Mouse (Mus musculus) forebrain, postnatal 0 days (tissue): ENCODE results near the gene G3bp2. TPM values are rescaled to one million over a fixed set of nuclear protein-coding genes. Genes with fewer than 3 reads are reported as not detected.

Experiments used
- ATAC-seq: fragments of 200-750 bp; cut with Nextera tagmentation; 2 replicates; pipeline ENCODE4 v1.8.0; 2017; ENCODE audit warnings: mild to moderate bottlenecking, moderate library complexity
- DNase-seq: peaks from one replicate; pipeline ENCODE4 v3.0.0-alpha.2; 2015
- H3K27ac ChIP-seq: fragments of 300-500 bp; sonication (generic); 2 replicates; pipeline ENCODE4 v1.5.1; 2014; ENCODE audit warnings: low read depth, mild to moderate bottlenecking, antibody characterized with exemption, low read length, moderate library complexity, mixed read lengths
- H3K27me3 ChIP-seq: fragments of 300-500 bp; sonication (generic); 2 replicates; pipeline ENCODE4 v1.6.1; 2014; ENCODE audit warnings: mild to moderate bottlenecking, low read length, mixed read lengths; ENCODE audit not compliant: insufficient read depth
- H3K36me3 ChIP-seq: fragments of 300-500 bp; sonication (generic); 2 replicates; pipeline ENCODE4 v1.6.1; 2014; ENCODE audit warnings: mild to moderate bottlenecking, moderate library complexity; ENCODE audit not compliant: insufficient read depth
- H3K4me1 ChIP-seq: fragments of 300-500 bp; sonication (generic); 2 replicates; pipeline ENCODE4 v1.6.1; 2014; ENCODE audit warnings: antibody characterized with exemption; ENCODE audit not compliant: insufficient read depth
- H3K4me2 ChIP-seq: fragments of 300-500 bp; sonication (generic); 2 replicates; pipeline ENCODE4 v1.6.1; 2014; ENCODE audit warnings: low read depth, mild to moderate bottlenecking, moderate library complexity
- H3K4me3 ChIP-seq: fragments of 300-500 bp; sonication (generic); 2 replicates; pipeline ENCODE4 v1.5.1; 2014; ENCODE audit warnings: low read depth, low read length, mixed read lengths
- H3K9ac ChIP-seq: fragments of 300-500 bp; sonication (generic); 2 replicates; pipeline ENCODE4 v1.6.1; 2014; ENCODE audit warnings: mild to moderate bottlenecking
- H3K9me3 ChIP-seq: fragments of 300-500 bp; sonication (generic); 2 replicates; pipeline ENCODE4 v1.6.1; 2016; ENCODE audit warnings: low read length
- CTCF ChIP-seq: sonication (generic); IDR thresholded peaks from 2 replicates; pipeline ENCODE4 v1.5.1; 2016; ENCODE audit warnings: antibody characterized with exemption, control low read depth, low read depth
- WGBS: fragments of 180-500 bp; shearing (Covaris S2); extraction: QIAGEN DNeasy Blood & Tissue Kit; methylation state at CpG from one replicate; pipeline ENCODE4 v1.1.7; 2014; 5-methylcytosine and 5-hydroxymethylcytosine counted together
- polyA plus RNA-seq: library from polyadenylated mRNA; unstranded; fragments of >200 nt; fragmentation: Nextera tagmentation; extraction: Ambion mirVana; gene quantifications from 2 replicates; pipeline ENCODE4 v1.2.1, GENCODE M21; 2015
- total RNA-seq: library from RNA; depleted of rRNA; stranded (reverse); fragments of >200 nt; gene quantifications from 2 replicates; pipeline ENCODE4 v1.2.3, GENCODE M21; 2014

The G3bp2 gene
- total and polyA plus RNA-seq, 2 experiments from 2014 or later = 221 to 315 TPM

DNA sequence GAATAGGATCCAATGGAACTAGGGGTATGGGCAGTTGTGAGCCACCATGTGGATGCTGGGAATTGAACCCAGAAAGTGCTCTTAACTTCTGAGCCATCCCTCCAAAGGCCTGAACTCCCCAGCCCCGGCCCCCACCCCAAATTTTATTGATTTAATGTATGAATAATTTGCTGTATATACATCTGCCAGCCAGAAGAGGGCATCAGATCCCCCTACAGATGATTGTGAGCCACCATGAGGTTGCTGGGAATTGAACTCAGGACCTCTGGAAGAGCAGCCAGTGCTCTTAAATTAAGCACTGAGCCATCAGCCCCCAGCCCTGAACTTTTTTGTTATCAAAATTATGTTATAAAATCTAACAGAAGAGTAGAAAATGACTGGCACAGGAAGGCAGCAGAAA, 7.2 kb downstream of the G3bp2 start:
- Histone ChIP-seq H3K4me3 (no peak overlapping the region), H3K36me3 (peaks cover 6% of the 10 kb centered on the region; the same call in 1 of the 2 replicates), H3K9me3 (no peaks in the 10 kb centered on the region), H3K27ac (no peak overlapping the region), H3K4me2 (no peak overlapping the region), H3K4me1 (0 out of 2 replicates have a peak, but pooled peaks cover 1% of the 10 kb centered on the region), H3K27me3 (no peaks in the 10 kb centered on the region), H3K9ac (no peak overlapping the region)
- WGBS = 93% methylated on average over 1 of the region's 1 CpGs
- peak; percentile 19; the same call in 1 of the 2 replicates for TF ChIP-seq CTCF
- no peak for ATAC-seq
- DNase-seq = no peak

DNA sequence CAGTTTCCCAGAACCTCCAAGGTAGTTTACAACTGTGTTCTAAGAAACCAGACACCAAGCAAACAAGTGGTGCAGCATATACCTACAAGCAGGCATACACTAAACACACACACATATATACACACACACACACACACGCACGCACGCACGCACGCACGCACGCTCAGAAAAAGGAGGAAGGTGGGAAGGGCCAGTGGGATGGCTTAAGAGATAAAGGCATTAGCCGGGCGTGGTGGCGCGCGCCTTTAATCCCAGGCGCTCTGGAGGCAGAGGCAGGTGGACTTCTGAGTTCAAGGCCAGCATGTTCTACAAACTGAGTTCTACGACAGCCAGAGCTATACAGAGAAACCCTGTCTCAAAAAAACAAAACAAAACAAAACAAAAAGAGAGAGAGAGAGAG, 9.5 kb downstream of the G3bp2 start:
- WGBS = 90% methylated on average over 14 of the region's 14 CpGs
- ATAC-seq = no peak
- H3K9me3 ChIP-seq = no peaks in the 10 kb centered on the region

GRCm38 (mm10) chr5:92063192-92063591, 20.3 kb downstream of the G3bp2 start:
- 99% methylated on average over 2 of the region's 2 CpGs for WGBS
- no peak overlapping the region for H3K27ac ChIP-seq

More for the DNA sequence above, 9.5 kb downstream of the G3bp2 start:
- no peak for TF ChIP-seq CTCF
- Histone ChIP-seq H3K27ac (no peak overlapping the region), H3K27me3 (no peaks in the 10 kb centered on the region), H3K9ac (no peak overlapping the region), H3K4me3 (no peak overlapping the region), H3K36me3 (peaks cover 9% of the 10 kb centered on the region), H3K4me1 (no peaks in the 10 kb centered on the region), H3K4me2 (no peak overlapping the region)
- no peak for DNase-seq

GRCm38 (mm10) chr5:92052866-92053265, 30.7 kb downstream of the G3bp2 start:
- ATAC-seq (no peak), DNase-seq (no peak)
- no peak overlapping the region for H3K27ac ChIP-seq
- H3K9ac ChIP-seq = no peak overlapping the region
- H3K27me3 ChIP-seq = no peaks in the 10 kb centered on the region
- H3K4me1 ChIP-seq = no peaks in the 10 kb centered on the region
- H3K4me2 ChIP-seq = no peak overlapping the region
- no peak for TF ChIP-seq CTCF
- peaks cover 49% of the 10 kb centered on the region for H3K36me3 ChIP-seq
- no peaks in the 10 kb centered on the region for H3K9me3 ChIP-seq
- no peak overlapping the region for H3K4me3 ChIP-seq
- 94% methylated on average over 6 of the region's 6 CpGs for WGBS

More at GRCm38 (mm10) chr5:92063192-92063591, 20.3 kb downstream of the G3bp2 start:
- no peak; the same call in 1 of the 2 replicates for TF ChIP-seq CTCF
- ATAC-seq = no peak
- Histone ChIP-seq H3K9ac (no peak overlapping the region), H3K4me2 (no peak overlapping the region), H3K9me3 (no peaks in the 10 kb centered on the region), H3K36me3 (peaks cover 49% of the 10 kb centered on the region), H3K4me3 (no peak overlapping the region), H3K4me1 (no peaks in the 10 kb centered on the region), H3K27me3 (no peaks in the 10 kb centered on the region)
- no peak for DNase-seq

GRCm38 (mm10) chr5:92050419-92050818, 33.1 kb downstream of the G3bp2 start:
- ATAC-seq = no peak
- H3K9me3 ChIP-seq = no peaks in the 10 kb centered on the region
- H3K4me3 ChIP-seq = no peak overlapping the region
- H3K27me3 ChIP-seq = no peaks in the 10 kb centered on the region
- no peaks in the 10 kb centered on the region for H3K4me1 ChIP-seq
- peaks cover 24% of the 10 kb centered on the region for H3K36me3 ChIP-seq
- no peak for DNase-seq
- H3K4me2 ChIP-seq = no peak overlapping the region
- no peak overlapping the region for H3K27ac ChIP-seq
- 85% methylated on average over 3 of the region's 3 CpGs for WGBS
- no peak overlapping the region for H3K9ac ChIP-seq
- TF ChIP-seq CTCF = no peak

GRCm38 (mm10) chr5:92043783-92044182, 39.7 kb downstream of the G3bp2 start, which contains the start of gene Cdkl2:
Cdkl2 (minus strand) TSS chr5:92043883.
- H3K27ac ChIP-seq = peak within 1 kb of the TSS; percentile 70
- ATAC-seq (no peak), DNase-seq (no peak)
- H3K9me3 ChIP-seq = no peaks in the 10 kb centered on the region
- no peak for TF ChIP-seq CTCF
- 75% methylated on average over 4 of the region's 4 CpGs for WGBS
- peak within 1 kb of the TSS; percentile 82 for H3K4me2 ChIP-seq
- H3K27me3 ChIP-seq = no peaks in the 10 kb centered on the region
- H3K4me3 ChIP-seq = peak within 1 kb of the TSS; percentile 76
- no peaks in the 10 kb centered on the region for H3K36me3 ChIP-seq
- peak within 1 kb of the TSS; percentile 64 for H3K9ac ChIP-seq
- no peaks in the 10 kb centered on the region for H3K4me1 ChIP-seq

DNA sequence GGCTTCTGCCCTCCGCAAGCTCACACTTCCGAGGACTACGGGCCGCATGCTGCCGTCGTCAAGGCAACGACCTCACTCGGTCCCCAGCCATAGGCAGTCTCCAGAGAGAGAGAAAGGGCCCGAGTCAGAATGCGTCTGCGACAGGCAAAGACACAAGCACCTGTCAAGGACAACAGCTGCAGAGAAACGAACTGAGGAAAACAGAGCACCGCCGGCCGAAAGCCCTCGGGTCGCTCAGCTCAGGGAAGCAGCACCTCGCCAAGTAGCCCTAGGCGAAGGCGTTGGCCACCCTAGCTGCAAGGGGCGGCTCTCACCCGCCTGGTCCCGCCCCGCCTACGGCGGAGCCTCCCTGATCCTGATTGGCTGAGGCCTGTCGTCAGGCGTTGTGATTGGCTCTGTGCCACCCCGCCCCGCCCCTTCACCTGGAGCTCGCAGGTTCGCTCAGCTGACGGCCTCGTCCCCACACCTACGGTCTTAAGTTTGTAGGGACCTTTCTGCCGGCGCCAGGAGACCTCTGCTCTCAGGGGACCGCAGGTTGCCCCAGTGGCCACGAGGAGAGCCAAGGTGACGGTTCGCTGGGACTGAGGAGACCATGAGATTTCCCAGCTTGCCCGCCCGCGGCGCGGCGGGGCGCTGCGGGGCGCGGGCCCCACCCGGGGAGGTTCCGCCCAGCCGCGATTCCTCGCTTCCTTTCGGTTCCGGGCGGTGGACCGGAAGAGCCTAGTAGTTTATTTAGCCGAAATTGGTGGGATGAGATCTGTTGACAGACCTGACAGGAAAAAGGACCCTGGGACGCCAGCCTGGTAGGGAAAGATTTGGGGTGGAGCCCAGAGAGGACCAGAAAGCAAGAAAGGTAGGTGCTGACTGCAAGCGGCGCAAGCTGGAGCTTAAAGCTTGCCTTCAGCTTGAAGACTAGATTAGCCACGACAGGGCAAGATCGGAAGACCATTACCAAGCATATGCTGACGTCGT, 40.9 kb downstream of the G3bp2 start:
- DNase-seq (peak; percentile 94), ATAC-seq (peak; percentile 98)
- Histone ChIP-seq H3K27ac (peak overlapping the region; percentile 70), H3K27me3 (no peaks in the 10 kb centered on the region), H3K36me3 (no peaks in the 10 kb centered on the region), H3K4me1 (no peaks in the 10 kb centered on the region), H3K9ac (peak overlapping the region; percentile 64), H3K4me2 (peak overlapping the region; percentile 82), H3K9me3 (no peaks in the 10 kb centered on the region), H3K4me3 (peak overlapping the region; percentile 76)
- TF ChIP-seq CTCF = no peak; the same call in 1 of the 2 replicates
- WGBS = under 1% methylated on average over 68 of the region's 68 CpGs
